Mouse (Mus musculus): ENCODE results near the gene Hmg20a. TPM values are rescaled to one million over a fixed set of nuclear protein-coding genes. Genes with fewer than 3 reads are reported as not detected.

The Hmg20a gene
- polyA plus RNA-seq, 1 experiment: 13.8 TPM

DNA sequence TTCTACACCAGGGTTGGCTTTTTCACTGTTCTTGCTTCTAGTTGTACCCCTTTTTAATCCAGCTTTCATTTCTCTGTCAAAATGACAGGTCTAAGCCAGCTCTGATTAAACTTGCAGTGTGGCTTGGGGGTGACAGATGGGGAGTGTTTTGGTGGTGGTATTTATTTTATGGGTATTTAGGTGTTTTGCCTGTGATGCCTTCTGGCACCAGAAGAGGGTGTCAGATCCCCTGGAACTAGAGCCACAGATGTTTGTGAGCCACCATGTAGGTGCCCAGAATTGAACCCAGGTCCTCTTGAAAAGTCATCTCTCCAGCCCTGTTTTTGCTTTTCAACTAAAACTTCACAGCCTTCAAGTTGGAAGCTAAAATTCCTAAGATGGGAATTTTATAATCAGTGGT lies 4.1 kb upstream of the Hmg20a start:
- Histone ChIP-seq H3K79me2 (ENCODE audit: control insufficient read depth, insufficient read depth) (peaks cover 83% of the 10 kb centered on the region), H3K27me3 (ENCODE audit: control insufficient read depth, insufficient read depth, insufficient read length) (no peaks in the 10 kb centered on the region), H3K36me3 (ENCODE audit: control insufficient read depth, insufficient read depth) (no peaks in the 10 kb centered on the region), H3K4me3 (no peak overlapping the region), H3K4me2 (ENCODE audit: low read depth) (no peak overlapping the region), H3ac (ENCODE audit: control insufficient read depth, insufficient read length) (no peak overlapping the region)
- TF ChIP-seq E2F4 (IDR thresholded peaks at IDR 0.05; ENCODE audit: insufficient read depth) (no peak), MAX (IDR thresholded peaks at IDR 0.05; ENCODE audit: low read depth) (no peak), MYOG (IDR thresholded peaks at IDR 0.05; ENCODE audit: control insufficient read depth in 1 of 3, insufficient read depth in 1 of 3, insufficient read length in 2 of 3, low read depth in 2 of 3) (no peak), SRF (IDR thresholded peaks at IDR 0.05; ENCODE audit: control insufficient read depth, insufficient read length, low read depth) (no peak), REST (IDR thresholded peaks at IDR 0.05; ENCODE audit: insufficient read depth, insufficient read length) (no peak), POLR2A (IDR thresholded peaks at IDR 0.05; ENCODE audit: insufficient read length, low read depth) (no peak), CEBPB (IDR thresholded peaks at IDR 0.05; ENCODE audit: insufficient read depth, poor library complexity, severe bottlenecking) (no peak)

DNA sequence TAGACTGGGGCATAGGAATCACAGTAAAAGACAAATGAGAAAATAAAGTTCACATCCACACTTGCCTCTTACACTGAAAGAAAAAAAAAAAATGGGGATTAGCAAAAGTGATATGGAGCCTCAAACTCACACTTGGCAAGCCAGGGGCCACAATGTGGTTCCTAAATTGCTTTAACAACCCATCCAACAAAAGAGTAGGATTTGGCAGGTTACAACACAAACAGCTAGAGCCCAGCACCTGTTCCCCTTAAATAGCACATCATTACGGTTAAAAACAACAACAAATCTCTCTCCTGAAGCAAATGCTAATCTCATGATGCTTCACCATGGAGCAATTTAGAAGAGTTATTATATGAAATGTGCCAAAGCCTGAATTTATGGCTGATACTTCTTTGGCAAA lies 3.0 kb upstream of the Hmg20a start:
- Histone ChIP-seq H3K79me2 (ENCODE audit: control insufficient read depth, insufficient read depth) (peaks cover 83% of the 10 kb centered on the region), H3ac (ENCODE audit: control insufficient read depth, insufficient read length) (no peak overlapping the region), H3K36me3 (ENCODE audit: control insufficient read depth, insufficient read depth) (no peaks in the 10 kb centered on the region), H3K4me3 (no peak overlapping the region), H3K4me2 (ENCODE audit: low read depth) (peak overlapping the region; percentile 88), H3K27me3 (ENCODE audit: control insufficient read depth, insufficient read depth, insufficient read length) (no peaks in the 10 kb centered on the region)
- TF ChIP-seq MYOG (IDR thresholded peaks at IDR 0.05; ENCODE audit: control insufficient read depth in 1 of 3, insufficient read depth in 1 of 3, insufficient read length in 2 of 3, low read depth in 2 of 3): peak in 1 of 3 experiments; percentile 55
- TF ChIP-seq MYOD1 (IDR thresholded peaks at IDR 0.05; ENCODE audit: control insufficient read depth in 1 of 3, insufficient read length in 2 of 3, low read depth in 2 of 3): peak in 2 of 3 experiments; percentile 8 to 17
- no peak for TF ChIP-seq E2F4 (IDR thresholded peaks at IDR 0.05; ENCODE audit: insufficient read depth)

DNA sequence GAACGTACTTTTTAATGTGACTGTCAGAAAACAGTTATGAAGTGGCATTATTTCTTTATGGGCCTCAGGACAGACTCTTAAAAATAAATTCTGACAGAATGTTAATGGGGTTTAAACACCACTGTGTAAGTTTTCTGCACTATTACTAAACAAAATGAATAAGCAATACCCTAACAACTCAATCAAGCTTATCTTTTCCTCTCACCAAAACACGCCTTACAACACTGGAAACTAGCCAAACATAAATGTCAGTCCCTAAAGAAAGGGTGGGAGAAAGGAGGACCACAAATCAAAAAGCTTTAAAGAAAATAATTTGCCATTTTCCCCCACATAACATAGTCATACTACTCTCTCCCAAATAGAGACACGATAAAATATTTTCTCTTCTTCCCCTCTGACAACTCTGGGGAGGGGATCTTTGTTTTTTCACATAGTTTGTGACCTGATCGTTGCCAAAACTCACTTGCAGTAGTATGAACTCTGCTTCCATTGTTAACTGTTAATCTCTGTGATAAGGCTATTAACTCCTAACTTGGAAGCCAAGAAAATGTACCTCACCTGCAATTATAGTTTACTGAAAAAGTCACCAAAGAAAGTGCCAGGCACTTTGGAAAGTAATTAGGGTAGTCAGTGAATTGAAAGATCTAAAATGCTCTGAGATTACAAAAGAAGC lies 2.3 kb upstream of the Hmg20a start:
- peak overlapping the region; percentile 88 for H3K4me2 ChIP-seq (ENCODE audit: low read depth)
- no peaks in the 10 kb centered on the region for H3K27me3 ChIP-seq (ENCODE audit: control insufficient read depth, insufficient read depth, insufficient read length)
- peak overlapping the region; percentile 67 for H3K4me3 ChIP-seq

DNA sequence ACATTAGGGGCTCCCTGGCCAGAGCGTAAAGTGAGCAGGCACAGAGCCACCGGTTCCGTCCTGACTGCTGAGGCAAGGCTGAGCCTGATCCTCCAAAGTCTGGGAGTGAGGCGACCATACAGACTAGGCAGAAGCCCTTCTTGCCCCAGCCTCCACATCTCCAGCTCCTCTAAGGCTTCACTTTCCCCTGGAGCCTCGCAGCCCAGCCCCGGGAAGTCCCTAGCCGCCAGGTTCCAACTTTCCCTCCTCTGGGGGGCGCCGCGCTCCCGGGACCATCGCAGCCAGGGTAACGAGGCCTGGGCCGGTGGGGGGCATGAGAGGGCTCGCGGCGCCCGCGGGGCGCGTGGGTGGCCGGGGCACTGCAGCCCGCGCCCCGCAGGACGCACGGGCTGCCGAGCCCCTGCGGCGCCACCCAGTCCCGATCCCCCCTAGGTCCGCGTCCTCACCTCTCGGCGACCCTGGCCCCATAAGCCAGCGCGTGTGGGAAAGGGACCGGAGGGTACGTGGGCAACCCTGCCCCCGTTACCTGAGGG lies 928 bp upstream of the Hmg20a start:
- H3K36me3 ChIP-seq (ENCODE audit: control insufficient read depth, insufficient read depth): no peaks in the 10 kb centered on the region
- TF ChIP-seq POLR2AphosphoS2 (IDR thresholded peaks at IDR 0.05; ENCODE audit: insufficient read length, low read depth): peak; percentile 56
- TF ChIP-seq E2F4 (IDR thresholded peaks at IDR 0.05; ENCODE audit: insufficient read depth): no peak

More for the DNA sequence above, 2.3 kb upstream of the Hmg20a start:
- peaks cover 83% of the 10 kb centered on the region for H3K79me2 ChIP-seq (ENCODE audit: control insufficient read depth, insufficient read depth)
- H3ac ChIP-seq (ENCODE audit: control insufficient read depth, insufficient read length): no peak overlapping the region
- H3K36me3 ChIP-seq (ENCODE audit: control insufficient read depth, insufficient read depth): no peaks in the 10 kb centered on the region
- TF ChIP-seq CEBPB (IDR thresholded peaks at IDR 0.05; ENCODE audit: insufficient read depth, poor library complexity, severe bottlenecking): no peak
- no peak for TF ChIP-seq MYOD1 (IDR thresholded peaks at IDR 0.05; ENCODE audit: control insufficient read depth in 1 of 3, insufficient read length in 2 of 3, low read depth in 2 of 3)
- TF ChIP-seq TCF12 (IDR thresholded peaks at IDR 0.05; ENCODE audit: insufficient read depth, poor library complexity, severe bottlenecking): no peak
- TF ChIP-seq USF1 (IDR thresholded peaks at IDR 0.05; ENCODE audit: low read depth): no peak
- no peak for TF ChIP-seq E2F4 (IDR thresholded peaks at IDR 0.05; ENCODE audit: insufficient read depth)
- TF ChIP-seq POLR2AphosphoS2 (IDR thresholded peaks at IDR 0.05; ENCODE audit: insufficient read length, low read depth): no peak
- TF ChIP-seq REST (IDR thresholded peaks at IDR 0.05; ENCODE audit: insufficient read depth, insufficient read length): no peak
- no peak for TF ChIP-seq MAX (IDR thresholded peaks at IDR 0.05; ENCODE audit: low read depth)

DNA sequence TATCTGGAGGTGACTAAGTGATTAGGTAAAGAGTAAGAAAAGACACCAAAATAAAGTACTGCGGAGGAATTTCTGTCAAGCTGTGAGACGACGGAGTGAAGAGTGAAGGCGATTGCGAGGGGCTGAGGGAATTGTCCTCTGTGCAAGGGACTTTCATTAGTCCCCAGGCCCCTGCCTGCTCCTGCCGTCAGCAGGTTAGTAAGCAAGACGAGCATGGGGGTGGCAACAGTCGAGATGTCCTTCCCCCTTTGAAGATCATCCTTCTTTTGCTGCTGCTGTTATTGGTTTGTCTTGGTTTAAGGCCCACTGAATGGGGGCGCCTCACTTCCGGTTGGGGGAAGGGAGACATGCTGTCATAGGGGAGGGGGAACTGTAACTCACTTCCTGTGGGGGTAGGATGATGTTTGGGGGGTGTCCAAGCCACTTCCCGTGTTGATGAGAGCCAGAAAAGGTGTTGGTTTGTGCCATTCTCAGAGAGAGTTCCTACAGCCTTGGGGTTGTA lies 380 bp downstream of the Hmg20a start:
- TF ChIP-seq POLR2AphosphoS2 (IDR thresholded peaks at IDR 0.05; ENCODE audit: insufficient read length, low read depth): peak; percentile 47
- peak; percentile 67 for TF ChIP-seq POLR2A (IDR thresholded peaks at IDR 0.05; ENCODE audit: insufficient read length, low read depth)
- TF ChIP-seq REST (IDR thresholded peaks at IDR 0.05; ENCODE audit: insufficient read depth, insufficient read length): no peak
- peaks cover 85% of the 10 kb centered on the region for H3K79me2 ChIP-seq (ENCODE audit: control insufficient read depth, insufficient read depth)

More for the DNA sequence above, 928 bp upstream of the Hmg20a start:
- H3ac ChIP-seq (ENCODE audit: control insufficient read depth, insufficient read length): peak overlapping the region; percentile 62
- no peaks in the 10 kb centered on the region for H3K27me3 ChIP-seq (ENCODE audit: control insufficient read depth, insufficient read depth, insufficient read length)
- peak overlapping the region; percentile 88 for H3K4me2 ChIP-seq (ENCODE audit: low read depth)
- H3K79me2 ChIP-seq (ENCODE audit: control insufficient read depth, insufficient read depth): peaks cover 83% of the 10 kb centered on the region
- peak overlapping the region; percentile 67 for H3K4me3 ChIP-seq

DNA sequence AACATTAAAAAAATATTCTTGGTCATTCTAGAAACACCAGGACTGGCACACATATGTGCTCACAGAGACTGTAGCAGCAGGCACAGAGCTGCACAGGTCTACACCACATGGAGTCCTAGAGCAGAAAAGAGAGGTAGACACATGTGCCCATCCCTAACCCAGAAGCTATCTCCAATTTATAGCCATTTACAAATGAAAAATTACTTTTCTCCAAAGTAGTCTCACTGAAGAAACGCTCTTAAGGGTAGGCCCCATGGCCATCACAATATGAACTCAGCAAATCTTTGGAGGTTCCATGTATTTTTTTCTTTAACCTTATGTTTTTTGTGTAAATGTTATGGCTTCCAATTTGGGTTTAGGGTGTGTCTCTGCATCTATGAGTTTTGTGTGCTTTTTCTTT lies 1.8 kb downstream of the Hmg20a start:
- Histone ChIP-seq H3ac (ENCODE audit: control insufficient read depth, insufficient read length) (no peak overlapping the region), H3K79me2 (ENCODE audit: control insufficient read depth, insufficient read depth) (peaks cover 85% of the 10 kb centered on the region), H3K36me3 (ENCODE audit: control insufficient read depth, insufficient read depth) (no peaks in the 10 kb centered on the region), H3K4me3 (peak overlapping the region; percentile 67), H3K4me2 (ENCODE audit: low read depth) (peak overlapping the region; percentile 91), H3K27me3 (ENCODE audit: control insufficient read depth, insufficient read depth, insufficient read length) (no peaks in the 10 kb centered on the region)
- TF ChIP-seq TCF3 (IDR thresholded peaks at IDR 0.05; ENCODE audit: insufficient read length, low read depth): no peak
- TF ChIP-seq TCF12 (IDR thresholded peaks at IDR 0.05; ENCODE audit: insufficient read depth, poor library complexity, severe bottlenecking): no peak
- no peak for TF ChIP-seq CEBPB (IDR thresholded peaks at IDR 0.05; ENCODE audit: insufficient read depth, poor library complexity, severe bottlenecking)
- no peak for TF ChIP-seq SRF (IDR thresholded peaks at IDR 0.05; ENCODE audit: control insufficient read depth, insufficient read length, low read depth)
- no peak for TF ChIP-seq E2F4 (IDR thresholded peaks at IDR 0.05; ENCODE audit: insufficient read depth)
- no peak for TF ChIP-seq USF1 (IDR thresholded peaks at IDR 0.05; ENCODE audit: low read depth)
- no peak for TF ChIP-seq MAX (IDR thresholded peaks at IDR 0.05; ENCODE audit: low read depth)
- TF ChIP-seq POLR2AphosphoS2 (IDR thresholded peaks at IDR 0.05; ENCODE audit: insufficient read length, low read depth): no peak
- no peak for TF ChIP-seq REST (IDR thresholded peaks at IDR 0.05; ENCODE audit: insufficient read depth, insufficient read length)
- TF ChIP-seq POLR2A (IDR thresholded peaks at IDR 0.05; ENCODE audit: insufficient read length, low read depth): no peak
- TF ChIP-seq MYOD1 (IDR thresholded peaks at IDR 0.05; ENCODE audit: control insufficient read depth in 1 of 3, insufficient read length in 2 of 3, low read depth in 2 of 3): no peak
- no peak for TF ChIP-seq MYOG (IDR thresholded peaks at IDR 0.05; ENCODE audit: control insufficient read depth in 1 of 3, insufficient read depth in 1 of 3, insufficient read length in 2 of 3, low read depth in 2 of 3)

More for the DNA sequence above, 380 bp downstream of the Hmg20a start:
- H3K4me3 ChIP-seq: peak overlapping the region; percentile 67
- H3K27me3 ChIP-seq (ENCODE audit: control insufficient read depth, insufficient read depth, insufficient read length): no peaks in the 10 kb centered on the region
- peak overlapping the region; percentile 91 for H3K4me2 ChIP-seq (ENCODE audit: low read depth)
- H3ac ChIP-seq (ENCODE audit: control insufficient read depth, insufficient read length): peak overlapping the region; percentile 62
- no peaks in the 10 kb centered on the region for H3K36me3 ChIP-seq (ENCODE audit: control insufficient read depth, insufficient read depth)
